8 mouse cellular contexts compared by ENCODE assay signal in genomic region chr5:119670566-119671108, GRCm38 (mm10). TPM values are rescaled to one million over a fixed set of nuclear protein-coding genes. Genes with fewer than 3 reads are reported as not detected.
A peak's percentile ranks its signal among the peaks of the same experiment; 100 is the strongest.
DNase-seq lines count a peak whose midpoint lies in the region; ATAC-seq and TF ChIP-seq lines count a peak whose summit lies in the region.

TSS of gene Tbx3 (plus strand) at chr5:119670669.

- TF ChIP-seq EP300 in lung, postnatal 0 days (IDR thresholded peaks at IDR 0.05) = peak; percentile 85

- peaks cover 16% of the 10 kb centered on the region for H3K4me1 ChIP-seq in hindbrain, embryonic 12.5 days
- H3K4me1 ChIP-seq in lung, postnatal 0 days (ENCODE audit: insufficient read depth, low read depth, low read length) = peaks cover 11% of the 10 kb centered on the region; the same call in 1 of the 2 replicates

- H3K9ac ChIP-seq in hindbrain, embryonic 12.5 days = peak within 1 kb of the TSS; percentile 2
- peak within 1 kb of the TSS; percentile 92 for H3K9ac ChIP-seq in lung, postnatal 0 days (replicated peaks; ENCODE audit: low read depth)

- under 1% methylated on average over 43 of the region's 43 CpGs for WGBS in hindbrain, embryonic 12.5 days
- WGBS in lung, postnatal 0 days = under 1% methylated on average over 40 of the region's 43 CpGs

- H3K4me2 ChIP-seq in hindbrain, embryonic 12.5 days (replicated peaks) = peak within 1 kb of the TSS; percentile 50
- H3K4me2 ChIP-seq in lung, postnatal 0 days (replicated peaks; ENCODE audit: low read depth, low read length) = peak within 1 kb of the TSS; percentile 63

- DNase-seq in T-cell, adult 2 months (ENCODE audit: low spot score) = peak; percentile 12
- DNase-seq in cerebellum, postnatal 25 days = peak; percentile 54 to 68
- peak; percentile 53 to 68 for DNase-seq in frontal cortex, postnatal 36 days (ENCODE audit: low spot score in 2 of 2)
- peak; percentile 52 for DNase-seq in layer of hippocampus, adult 9-11 months
- peak; percentile 98 for DNase-seq in lung, postnatal 0 days (ENCODE audit: low spot score)
- DNase-seq in right cerebral cortex, adult 18-20 months = peak; percentile 62
- peak; percentile 92 to 96 for DNase-seq in urinary bladder, postnatal 36 days (ENCODE audit: low spot score in 2 of 2)

- H3K27me3 ChIP-seq in hindbrain, embryonic 12.5 days = peaks cover 92% of the 10 kb centered on the region
- H3K27me3 ChIP-seq in lung, postnatal 0 days (replicated peaks; ENCODE audit: insufficient read depth, low read length) = no peaks in the 10 kb centered on the region; the same call in 1 of the 2 replicates

- peak within 1 kb of the TSS; percentile 60 for H3K27ac ChIP-seq in hindbrain, embryonic 12.5 days
- peak within 1 kb of the TSS; percentile 95 for H3K27ac ChIP-seq in lung, postnatal 0 days (ENCODE audit: low read length)

- ATAC-seq in hindbrain, embryonic 12.5 days (ENCODE audit: low FRiP score) = peak; percentile 97
- peak; percentile 93 for ATAC-seq in lung, postnatal 0 days

- H3K9me3 ChIP-seq in hindbrain, embryonic 12.5 days (replicated peaks) = no peaks in the 10 kb centered on the region
- no peaks in the 10 kb centered on the region for H3K9me3 ChIP-seq in lung, postnatal 0 days (ENCODE audit: low read length)

- peak within 1 kb of the TSS; percentile 23 for H3K4me3 ChIP-seq in hindbrain, embryonic 12.5 days
- peak within 1 kb of the TSS; percentile 59 for H3K4me3 ChIP-seq in lung, postnatal 0 days (ENCODE audit: low read depth, low read length)

- peak; percentile 83 for TF ChIP-seq CTCF in lung, postnatal 0 days (IDR thresholded peaks at IDR 0.05)

- no peaks in the 10 kb centered on the region for H3K36me3 ChIP-seq in hindbrain, embryonic 12.5 days
- H3K36me3 ChIP-seq in lung, postnatal 0 days (ENCODE audit: insufficient read depth, low read length) = no peaks in the 10 kb centered on the region

RNA-seq across cellular contexts. Expression of gene Tbx3, which starts in this region (rescaled TPM):
- 8.9 and 10.3 TPM in 2 replicates for polyA plus RNA-seq in hindbrain, embryonic 12.5 days (2016; fragmentation: Nextera tagmentation; extraction: Ambion mirVana)
- 44.7 and 54.8 TPM in 2 replicates for polyA plus RNA-seq in lung, postnatal 0 days (2015; fragmentation: Nextera tagmentation; extraction: Ambion mirVana)

Comparison
In these comparisons a context has a peak if more than half of its experiments do, and no peak if none do; other contexts are left out.
1. Peak in every context shown above with its lines: DNase-seq, ATAC-seq, H3K4me3 ChIP-seq and H3K27ac ChIP-seq.
2. DNase-seq: peak in every context shown above with its lines; median percentile 98 in lung, postnatal 0 days; 94 in urinary bladder, postnatal 36 days; 62 in right cerebral cortex, adult 18-20 months; 61 in cerebellum, postnatal 25 days; 60 in frontal cortex, postnatal 36 days; 52 in layer of hippocampus, adult 9-11 months; 12 in T-cell, adult 2 months.